ENCODE assay signal across 26 mouse cellular contexts in the genomic region with DNA sequence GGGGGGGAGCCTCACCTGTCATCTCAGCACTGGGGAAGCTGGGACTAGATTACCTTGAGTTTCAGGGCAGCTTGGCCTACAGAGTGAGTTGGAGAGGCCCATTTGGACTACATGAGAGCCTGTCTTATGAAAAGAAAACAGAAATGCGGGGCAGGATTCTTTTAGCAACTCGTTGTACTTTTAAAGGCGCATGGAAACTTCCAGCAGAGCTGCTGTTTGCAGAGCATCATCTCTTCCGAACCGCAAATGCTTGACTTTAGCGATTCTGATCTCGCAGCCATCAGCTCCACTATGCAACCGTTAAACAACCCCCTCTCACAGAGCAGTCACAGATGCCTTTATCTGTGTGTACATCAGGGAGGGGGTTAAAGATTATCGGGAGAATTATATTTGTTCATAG.
DNase-seq lines count a peak whose midpoint lies in the region; ATAC-seq and TF ChIP-seq lines count a peak whose summit lies in the region.
"Had no signal": no experiment of that assay in that cellular context is flagged by ENCODE, and none has a peak within 500 bp of the region (broad histone marks: within the 10 kb centered on the region; RNA-seq: fewer than 3 reads in every experiment).

No protein-coding gene starts in this region.

- no peaks in the 10 kb centered on the region for H3K9me3 ChIP-seq in intestine, embryonic 14.5 days (ENCODE audit: control insufficient read depth, low read length)
- H3K9me3 ChIP-seq in forebrain, embryonic 11.5 days (ENCODE audit: control insufficient read depth, low read length) = no peaks in the 10 kb centered on the region
- H3K9me3 ChIP-seq: embryonic facial prominence, embryonic 13.5 days; forebrain, embryonic 10.5 days; hindbrain, embryonic 13.5 days; limb, embryonic 13.5 days; lung, embryonic 15.5 days; neural tube, embryonic 13.5 days had no signal

- peak overlapping the region; percentile 20 for H3K4me3 ChIP-seq in intestine, embryonic 14.5 days (ENCODE audit: low read depth, low read length)
- peak overlapping the region; percentile 20; the same call in 1 of the 2 replicates for H3K4me3 ChIP-seq in small intestine, adult 2 months (ENCODE audit: low read depth, low read length)
- H3K4me3 ChIP-seq in forebrain, embryonic 11.5 days (ENCODE audit: low read depth, low read length) = no peak overlapping the region
- H3K4me3 ChIP-seq: embryonic facial prominence, embryonic 13.5 days; forebrain, embryonic 10.5 days; hindbrain, embryonic 13.5 days; limb, embryonic 13.5 days; lung, embryonic 15.5 days; myocyte; neural tube, embryonic 13.5 days had no signal

- H3K27me3 ChIP-seq in intestine, embryonic 14.5 days (replicated peaks; ENCODE audit: control insufficient read depth, insufficient read depth, low read length) = no peaks in the 10 kb centered on the region
- H3K27me3 ChIP-seq in small intestine, adult 2 months (ENCODE audit: control insufficient read depth, insufficient read depth, low read length) = no peaks in the 10 kb centered on the region
- no peaks in the 10 kb centered on the region for H3K27me3 ChIP-seq in forebrain, embryonic 11.5 days (ENCODE audit: control insufficient read depth, insufficient read depth, low read length)
- H3K27me3 ChIP-seq: embryonic facial prominence, embryonic 13.5 days; hindbrain, embryonic 13.5 days; limb, embryonic 13.5 days; lung, embryonic 15.5 days; neural tube, embryonic 13.5 days had no signal

- TF ChIP-seq POLR2A in small intestine, adult 2 months (IDR thresholded peaks at IDR 0.05; ENCODE audit: low read depth, low read length) = no peak

- H3K4me1 ChIP-seq in intestine, embryonic 14.5 days (replicated peaks; ENCODE audit: control insufficient read depth, insufficient read depth, low read length) = peaks cover 34% of the 10 kb centered on the region
- peaks cover 36% of the 10 kb centered on the region for H3K4me1 ChIP-seq in small intestine, adult 2 months (ENCODE audit: control insufficient read depth, insufficient read depth, insufficient read length, low read length)
- 0 out of 2 replicates have a peak, but pooled peaks cover 2% of the 10 kb centered on the region for H3K4me1 ChIP-seq in forebrain, embryonic 11.5 days (replicated peaks; ENCODE audit: control insufficient read depth, insufficient read depth, low read length)

- 55% methylated on average over 9 of the region's 9 CpGs for WGBS in intestine, embryonic 14.5 days
- 30% methylated on average over 9 of the region's 9 CpGs for WGBS in small intestine, adult 2 months
- 86% methylated on average over 9 of the region's 9 CpGs for WGBS in forebrain, embryonic 11.5 days

- H3K9ac ChIP-seq in intestine, embryonic 14.5 days (ENCODE audit: low read length) = no peak overlapping the region
- no peak overlapping the region for H3K9ac ChIP-seq in forebrain, embryonic 11.5 days (ENCODE audit: low read length)
- H3K9ac ChIP-seq: embryonic facial prominence, embryonic 13.5 days; forebrain, postnatal 0 days; hindbrain, embryonic 13.5 days; limb, embryonic 13.5 days; lung, embryonic 15.5 days; neural tube, embryonic 13.5 days had no signal

- peak overlapping the region; percentile 43 for H3K4me2 ChIP-seq in intestine, embryonic 14.5 days (ENCODE audit: low read length)
- no peak overlapping the region for H3K4me2 ChIP-seq in forebrain, embryonic 11.5 days (ENCODE audit: low read depth, low read length, severe bottlenecking)
- H3K4me2 ChIP-seq: embryonic facial prominence, embryonic 13.5 days; heart, embryonic 11.5 days; hindbrain, embryonic 13.5 days; liver, embryonic 11.5 days; lung, embryonic 15.5 days; midbrain, embryonic 11.5 days; neural tube, embryonic 13.5 days had no signal

- no peak for ATAC-seq in intestine, embryonic 14.5 days (replicated peaks; ENCODE audit: low FRiP score, low TSS enrichment, low read depth)
- ATAC-seq in forebrain, embryonic 11.5 days (replicated peaks; ENCODE audit: low FRiP score) = no peak
- ATAC-seq: forebrain, postnatal 0 days had no signal

- peak; percentile 70 for DNase-seq in CD4-positive helper T cell, adult 2 months (ENCODE audit: low read depth, low spot score)
- DNase-seq in CD4-positive, CD25-positive, alpha-beta regulatory T cell, adult 2 months (ENCODE audit: low read depth, low spot score) = peak; percentile 66
- DNase-seq in intestine, embryonic 14.5 days (ENCODE audit: low spot score) = no peak
- DNase-seq in spleen, postnatal 4 days (ENCODE audit: low spot score in 2 of 2) = no peak
- DNase-seq in forebrain, embryonic 11.5 days (ENCODE audit: low spot score) = no peak
- no peak for DNase-seq in right cerebral cortex, postnatal 36 days (ENCODE audit: low spot score in 2 of 2)
- DNase-seq: adrenal gland, postnatal 14 days; cerebellum, adult 18-20 months; cerebellum, postnatal 10 days; forebrain, postnatal 0 days; gastrocnemius, postnatal 10 days; heart, postnatal 36 days; kidney, adult 9 months; kidney, postnatal 10 days; layer of hippocampus, adult 9-11 months had no signal

- TF ChIP-seq CTCF in small intestine, adult 2 months (IDR thresholded peaks at IDR 0.05; ENCODE audit: extremely low read depth, insufficient read length, insufficient replicate concordance, low read depth, low read length) = no peak

- H3K36me3 ChIP-seq in intestine, embryonic 14.5 days (ENCODE audit: control insufficient read depth, insufficient read depth, low read length) = no peaks in the 10 kb centered on the region
- no peaks in the 10 kb centered on the region for H3K36me3 ChIP-seq in small intestine, adult 2 months (ENCODE audit: control insufficient read depth, insufficient read depth, low read length)
- no peaks in the 10 kb centered on the region for H3K36me3 ChIP-seq in forebrain, embryonic 11.5 days (ENCODE audit: control insufficient read depth, insufficient read depth, low read length)
- H3K36me3 ChIP-seq: embryonic facial prominence, embryonic 13.5 days; forebrain, embryonic 10.5 days; hindbrain, embryonic 13.5 days; limb, embryonic 13.5 days; lung, embryonic 15.5 days; neural tube, embryonic 13.5 days had no signal

- H3K27ac ChIP-seq in intestine, embryonic 14.5 days (ENCODE audit: low read depth) = no peak overlapping the region
- peak overlapping the region; percentile 43; the same call in 1 of the 2 replicates for H3K27ac ChIP-seq in small intestine, adult 2 months (ENCODE audit: insufficient read depth, low read depth, low read length)
- no peak overlapping the region for H3K27ac ChIP-seq in forebrain, embryonic 11.5 days (ENCODE audit: low read depth, low read length)
- H3K27ac ChIP-seq: hindbrain, embryonic 13.5 days; lung, embryonic 15.5 days; neural tube, embryonic 13.5 days had no signal

Comparison
In these comparisons a context has a peak if more than half of its experiments do, and no peak if none do; other contexts are left out.
1. DNase-seq: peak in CD4-positive helper T cell, adult 2 months (single experiment) and CD4-positive, CD25-positive, alpha-beta regulatory T cell, adult 2 months (single experiment); none in intestine, embryonic 14.5 days (single experiment), spleen, postnatal 4 days (0 of 2), forebrain, embryonic 11.5 days (single experiment) and right cerebral cortex, postnatal 36 days (0 of 2).